Mouse (Mus musculus): ENCODE results near the gene Opn3. TPM values are rescaled to one million over a fixed set of nuclear protein-coding genes. Genes with fewer than 3 reads are reported as not detected.

The Opn3 gene
- polyA plus RNA-seq, 1 experiment: 2.1 TPM

GRCm38 (mm10) chr1:175623656-175624055, 68.9 kb downstream of the Opn3 start:
- H3K4me3 ChIP-seq (ENCODE audit: insufficient read depth, low read depth, low read length): no peak overlapping the region
- no peak overlapping the region for H3K27ac ChIP-seq (ENCODE audit: insufficient read depth, low read depth, low read length)
- H3K4me1 ChIP-seq (ENCODE audit: control insufficient read depth, insufficient read depth, low read length): peaks cover 16% of the 10 kb centered on the region
- WGBS: 43% methylated on average over 6 of the region's 6 CpGs
- H3K36me3 ChIP-seq (ENCODE audit: control insufficient read depth, insufficient read depth, low read length): no peaks in the 10 kb centered on the region; the same call in 1 of the 2 replicates
- H3K27me3 ChIP-seq (replicated peaks; ENCODE audit: control insufficient read depth, insufficient read depth, low read length): no peaks in the 10 kb centered on the region
- DNase-seq: no peak
- TF ChIP-seq POLR2A (IDR thresholded peaks at IDR 0.05; ENCODE audit: low read depth, low read length) (no peak), CTCF (conservative IDR thresholded peaks at IDR 0.05; ENCODE audit: insufficient read depth, insufficient read length, low read depth, low read length) (no peak)

- 78% methylated on average over 13 of the region's 13 CpGs for WGBS
- H3K27me3 ChIP-seq (replicated peaks; ENCODE audit: control insufficient read depth, insufficient read depth, low read length): no peaks in the 10 kb centered on the region
- peaks cover 16% of the 10 kb centered on the region for H3K4me1 ChIP-seq (ENCODE audit: control insufficient read depth, insufficient read depth, low read length)
- H3K4me3 ChIP-seq (ENCODE audit: insufficient read depth, low read depth, low read length): no peak within 1 kb of the TSS
- TF ChIP-seq POLR2A (IDR thresholded peaks at IDR 0.05; ENCODE audit: low read depth, low read length): no peak
- TF ChIP-seq CTCF (conservative IDR thresholded peaks at IDR 0.05; ENCODE audit: insufficient read depth, insufficient read length, low read depth, low read length): no peak
- no peak for DNase-seq
- H3K36me3 ChIP-seq (ENCODE audit: control insufficient read depth, insufficient read depth, low read length): peaks cover 2% of the 10 kb centered on the region
- no peak within 1 kb of the TSS for H3K27ac ChIP-seq (ENCODE audit: insufficient read depth, low read depth, low read length)
Observed at GRCm38 (mm10) chr1:175619814-175620431, 72.7 kb downstream of the Opn3 start, which contains the start of gene Kmo. Kmo (plus strand) TSS chr1:175620381.

- no peak overlapping the region for H3K27ac ChIP-seq (ENCODE audit: insufficient read depth, low read depth, low read length)
- no peak for DNase-seq
- no peaks in the 10 kb centered on the region for H3K4me1 ChIP-seq (ENCODE audit: control insufficient read depth, insufficient read depth, low read length)
- 95% methylated on average over 9 of the region's 9 CpGs for WGBS
- H3K4me3 ChIP-seq (ENCODE audit: insufficient read depth, low read depth, low read length): no peak overlapping the region
- no peaks in the 10 kb centered on the region for H3K27me3 ChIP-seq (replicated peaks; ENCODE audit: control insufficient read depth, insufficient read depth, low read length)
- H3K36me3 ChIP-seq (ENCODE audit: control insufficient read depth, insufficient read depth, low read length): peaks cover 9% of the 10 kb centered on the region
- TF ChIP-seq CTCF (conservative IDR thresholded peaks at IDR 0.05; ENCODE audit: insufficient read depth, insufficient read length, low read depth, low read length) (no peak), POLR2A (IDR thresholded peaks at IDR 0.05; ENCODE audit: low read depth, low read length) (no peak)
Observed at GRCm38 (mm10) chr1:175614992-175615391, 77.6 kb downstream of the Opn3 start.

Other genes starting within 250 kb of the Opn3 start
- gene Rgs7, start 200.3 kb downstream of the Opn3 start, polyA plus RNA-seq (2012; rRNA removed): 0.73 and 1.2 TPM in 2 replicates
- gene Kmo, start 72.4 kb downstream of the Opn3 start, polyA plus RNA-seq (2012; rRNA removed): 42.4 and 49.6 TPM in 2 replicates
- 117 and 181 TPM in 2 replicates for gene Fh1, start 67.1 kb downstream of the Opn3 start, polyA plus RNA-seq (2012; rRNA removed)
- 2.1 and 5.4 TPM in 2 replicates for gene Chml, start 125 bp upstream of the Opn3 start, polyA plus RNA-seq (2012; rRNA removed)
- gene Wdr64, start 5.8 kb upstream of the Opn3 start, polyA plus RNA-seq (2012; rRNA removed): 0.03 TPM in 2 replicates
- gene Exo1, start 187.8 kb upstream of the Opn3 start, polyA plus RNA-seq (2012; rRNA removed): 0.05 and 0.14 TPM in 2 replicates
- not detected in 2 replicates for gene Gm38100, start 227.6 kb upstream of the Opn3 start, polyA plus RNA-seq (2012; rRNA removed)